Mouse (Mus musculus) forebrain, embryonic 11.5 days (tissue): ENCODE measurements around the gene Smcr8. TPM values are rescaled to one million over a fixed set of nuclear protein-coding genes. Genes with fewer than 3 reads are reported as not detected.

Source experiments
- ATAC-seq: fragments of 200-750 bp; cut with Nextera tagmentation; replicated peaks from 2 replicates; pipeline ENCODE4 v1.8.0; 2017; ENCODE audit warnings: moderate TSS enrichment; ENCODE audit not compliant: low FRiP score
- DNase-seq: peaks from one replicate; pipeline ENCODE4 v3.0.0-alpha.2; 2017; ENCODE audit warnings: low spot score
- H3K27ac ChIP-seq: fragments of 300-500 bp; sonication (generic); 2 replicates; pipeline ENCODE4 v1.5.1; 2014; ENCODE audit warnings: low read depth, low read length
- H3K27me3 ChIP-seq: fragments of 300-500 bp; sonication (generic); 2 replicates; pipeline ENCODE4 v1.6.1; 2014; ENCODE audit warnings: mild to moderate bottlenecking, low read length, mixed read lengths; ENCODE audit not compliant: control insufficient read depth, insufficient read depth
- H3K36me3 ChIP-seq: fragments of 300-500 bp; sonication (generic); 2 replicates; pipeline ENCODE4 v1.6.1; 2014; ENCODE audit warnings: mild to moderate bottlenecking, low read length, moderate library complexity, mixed read lengths; ENCODE audit not compliant: control insufficient read depth, insufficient read depth
- H3K4me1 ChIP-seq: fragments of 300-500 bp; sonication (generic); replicated peaks from 2 replicates; pipeline ENCODE4 v1.6.1; 2014; ENCODE audit warnings: low read length, mixed read lengths; ENCODE audit not compliant: control insufficient read depth, insufficient read depth
- H3K4me2 ChIP-seq: fragments of 300-500 bp; sonication (generic); 2 replicates; pipeline ENCODE4 v1.6.1; 2014; ENCODE audit warnings: low read depth, mild to moderate bottlenecking, low read length, moderate library complexity, mixed read lengths; ENCODE audit not compliant: severe bottlenecking
- H3K4me3 ChIP-seq: fragments of 300-500 bp; sonication (generic); 2 replicates; pipeline ENCODE4 v1.5.1; 2014; ENCODE audit warnings: low read depth, low read length
- H3K9ac ChIP-seq: fragments of 300-500 bp; sonication (generic); 2 replicates; pipeline ENCODE4 v1.6.1; 2014; ENCODE audit warnings: low read length
- H3K9me3 ChIP-seq: fragments of 300-500 bp; sonication (generic); 2 replicates; pipeline ENCODE4 v1.6.1; 2016; ENCODE audit warnings: low read length, mixed read lengths; ENCODE audit not compliant: control insufficient read depth
- whole genome bisulfite sequencing: fragments of 180-500 bp; shearing (Covaris S2); extraction: QIAGEN DNeasy Blood & Tissue Kit; methylation state at CpG from one replicate; pipeline ENCODE4 v1.1.7; 2014; 5-methylcytosine and 5-hydroxymethylcytosine counted together
- polyA plus RNA-seq: library from polyadenylated mRNA; unstranded; fragments of >200 nt; fragmentation: Nextera tagmentation; extraction: Ambion mirVana; gene quantifications from 2 replicates; pipeline ENCODE4 v1.2.1, GENCODE M21; 2014

Smcr8 gene
- polyA plus RNA-seq, 1 experiment from 2014 or later: 11.6 TPM

GRCm38 (mm10) chr11:60737450-60737849, 39.9 kb upstream of the Smcr8 start:
- Histone ChIP-seq H3K4me3 (no peak overlapping the region), H3K4me1 (no peaks in the 10 kb centered on the region), H3K4me2 (no peak overlapping the region), H3K36me3 (peaks cover 2% of the 10 kb centered on the region; the same call in 1 of the 2 replicates), H3K9ac (no peak overlapping the region), H3K27me3 (no peaks in the 10 kb centered on the region), H3K27ac (no peak overlapping the region), H3K9me3 (no peaks in the 10 kb centered on the region)
- no peak for ATAC-seq
- DNase-seq: no peak

GRCm38 (mm10) chr11:60740321-60740720, 37.0 kb upstream of the Smcr8 start:
- DNase-seq (no peak), ATAC-seq (no peak)
- peaks cover 3% of the 10 kb centered on the region; the same call in 1 of the 2 replicates for H3K36me3 ChIP-seq
- no peak overlapping the region for H3K4me3 ChIP-seq
- no peaks in the 10 kb centered on the region for H3K4me1 ChIP-seq
- H3K27ac ChIP-seq: no peak overlapping the region
- no peaks in the 10 kb centered on the region for H3K27me3 ChIP-seq
- no peaks in the 10 kb centered on the region for H3K9me3 ChIP-seq
- no peak overlapping the region for H3K4me2 ChIP-seq
- no peak overlapping the region for H3K9ac ChIP-seq
- WGBS: 78% methylated on average over 3 of the region's 3 CpGs

- Histone ChIP-seq H3K4me1 (no peaks in the 10 kb centered on the region), H3K27me3 (no peaks in the 10 kb centered on the region), H3K9me3 (no peaks in the 10 kb centered on the region), H3K4me2 (no peak overlapping the region), H3K9ac (no peak overlapping the region), H3K4me3 (no peak overlapping the region), H3K36me3 (peaks cover 2% of the 10 kb centered on the region; the same call in 1 of the 2 replicates), H3K27ac (no peak overlapping the region)
- DNase-seq (no peak), ATAC-seq (no peak)
- WGBS: 92% methylated on average over 7 of the region's 7 CpGs
These were observed 21.8 kb upstream of the Smcr8 start for GRCm38 (mm10) chr11:60755570-60755969.

- Histone ChIP-seq H3K4me1 (no peaks in the 10 kb centered on the region), H3K9ac (no peak overlapping the region), H3K9me3 (no peaks in the 10 kb centered on the region), H3K4me3 (no peak overlapping the region), H3K27me3 (no peaks in the 10 kb centered on the region), H3K4me2 (no peak overlapping the region), H3K36me3 (no peaks in the 10 kb centered on the region), H3K27ac (no peak overlapping the region)
- ATAC-seq (no peak), DNase-seq (no peak)
- WGBS: 91% methylated on average over 3 of the region's 3 CpGs
These were observed 15.6 kb upstream of the Smcr8 start for GRCm38 (mm10) chr11:60761681-60762080.

GRCm38 (mm10) chr11:60766969-60767368, 10.4 kb upstream of the Smcr8 start:
- no peak overlapping the region for H3K4me2 ChIP-seq
- H3K36me3 ChIP-seq: no peaks in the 10 kb centered on the region
- no peak overlapping the region for H3K4me3 ChIP-seq
- H3K27me3 ChIP-seq: no peaks in the 10 kb centered on the region
- no peaks in the 10 kb centered on the region for H3K4me1 ChIP-seq
- no peaks in the 10 kb centered on the region for H3K9me3 ChIP-seq
- DNase-seq (no peak), ATAC-seq (no peak)
- no peak overlapping the region for H3K27ac ChIP-seq
- WGBS: 86% methylated on average over 4 of the region's 4 CpGs
- H3K9ac ChIP-seq: no peak overlapping the region

GRCm38 (mm10) chr11:60769322-60769721, 8.0 kb upstream of the Smcr8 start:
- Histone ChIP-seq H3K4me1 (no peaks in the 10 kb centered on the region), H3K9me3 (no peaks in the 10 kb centered on the region), H3K27me3 (no peaks in the 10 kb centered on the region), H3K27ac (no peak overlapping the region), H3K9ac (no peak overlapping the region), H3K36me3 (no peaks in the 10 kb centered on the region), H3K4me2 (no peak overlapping the region), H3K4me3 (no peak overlapping the region)
- no peak for DNase-seq
- ATAC-seq: no peak
- WGBS: 84% methylated on average over 2 of the region's 2 CpGs

- Histone ChIP-seq H3K27me3 (no peaks in the 10 kb centered on the region), H3K4me1 (peaks cover 5% of the 10 kb centered on the region), H3K36me3 (no peaks in the 10 kb centered on the region), H3K4me2 (no peak overlapping the region), H3K9ac (no peak overlapping the region), H3K4me3 (no peak overlapping the region), H3K9me3 (no peaks in the 10 kb centered on the region), H3K27ac (no peak overlapping the region)
- WGBS: 86% methylated on average over 3 of the region's 3 CpGs
- DNase-seq (no peak), ATAC-seq (no peak)
These were observed 6.5 kb upstream of the Smcr8 start for GRCm38 (mm10) chr11:60770776-60771175.

GRCm38 (mm10) chr11:60772161-60772560, 5.2 kb upstream of the Smcr8 start:
- DNase-seq (no peak), ATAC-seq (no peak)
- H3K9me3 ChIP-seq: no peaks in the 10 kb centered on the region
- H3K27me3 ChIP-seq: no peaks in the 10 kb centered on the region
- no peak overlapping the region for H3K9ac ChIP-seq
- no peak overlapping the region for H3K4me3 ChIP-seq
- WGBS: 81% methylated on average over 4 of the region's 4 CpGs
- no peaks in the 10 kb centered on the region for H3K36me3 ChIP-seq
- no peak overlapping the region for H3K4me2 ChIP-seq
- H3K27ac ChIP-seq: no peak overlapping the region
- peaks cover 7% of the 10 kb centered on the region for H3K4me1 ChIP-seq

- Histone ChIP-seq H3K4me3 (no peak overlapping the region), H3K4me2 (no peak overlapping the region), H3K27me3 (no peaks in the 10 kb centered on the region), H3K4me1 (peaks cover 14% of the 10 kb centered on the region), H3K36me3 (no peaks in the 10 kb centered on the region), H3K9me3 (no peaks in the 10 kb centered on the region), H3K9ac (no peak overlapping the region), H3K27ac (no peak overlapping the region)
- DNase-seq (no peak), ATAC-seq (no peak)
- 85% methylated on average over 3 of the region's 3 CpGs for WGBS
These were observed 3.1 kb upstream of the Smcr8 start for GRCm38 (mm10) chr11:60774158-60774689.
